ENCODE assay signal across 23 mouse cellular contexts in genomic region chr12:105863436-105863835, GRCm38 (mm10).
A peak's percentile ranks its signal among the peaks of the same experiment; 100 is the strongest.
DNase-seq lines count a peak whose midpoint lies in the region; TF ChIP-seq lines count a peak whose summit lies in the region.
"Had no signal": no experiment of that assay in that cellular context is flagged by ENCODE, and none has a peak within 500 bp of the region (broad histone marks: within the 10 kb centered on the region; RNA-seq: fewer than 3 reads in every experiment).

No protein-coding gene starts in this region.

- no peak overlapping the region for H3K9ac ChIP-seq in ES-E14 (ENCODE audit: insufficient read depth, low read depth, low read length, poor library complexity, severe bottlenecking)
- H3K9ac ChIP-seq: embryonic facial prominence, embryonic 13.5 days; embryonic facial prominence, embryonic 15.5 days; forebrain, embryonic 12.5 days had no signal

- in situ Hi-C loops in ES-E14 (cut with MboI; ENCODE audit: low sequenced_read_pairs in 2 of 2, unreplicated experiment in 2 of 2) = no loop called here

- peaks cover 3% of the 10 kb centered on the region; the same call in 1 of the 2 replicates for H3K27me3 ChIP-seq in E14TG2a.4 (ENCODE audit: insufficient read depth, low read length)
- no peaks in the 10 kb centered on the region for H3K27me3 ChIP-seq in limb, embryonic 10.5 days (ENCODE audit: low read depth, poor library complexity, severe bottlenecking)
- H3K27me3 ChIP-seq: embryonic facial prominence, embryonic 13.5 days; embryonic facial prominence, embryonic 15.5 days; forebrain, embryonic 12.5 days had no signal

- H3K4me3 ChIP-seq in layer of hippocampus, adult 2 months = no peak overlapping the region
- H3K4me3 ChIP-seq in E14TG2a.4 (replicated peaks; ENCODE audit: low read length) = peak overlapping the region; percentile 35
- H3K4me3 ChIP-seq in ES-E14 (ENCODE audit: insufficient read depth in 1 of 2, low read depth in 1 of 2, low read length in 2 of 2, poor library complexity in 1 of 2, severe bottlenecking in 1 of 2) = no peak overlapping the region
- H3K4me3 ChIP-seq in limb, embryonic 10.5 days = no peak overlapping the region
- H3K4me3 ChIP-seq: embryonic facial prominence, embryonic 13.5 days; embryonic facial prominence, embryonic 15.5 days; erythroblast, embryonic 14.5 days; forebrain, embryonic 10.5 days; forebrain, embryonic 12.5 days had no signal

- H3K9me3 ChIP-seq in E14TG2a.4 (ENCODE audit: low read length) (no peaks in the 10 kb centered on the region), ES-E14 (ENCODE audit: control insufficient read depth, insufficient read depth, low read depth, low read length) (no peaks in the 10 kb centered on the region)
- H3K9me3 ChIP-seq in limb, embryonic 10.5 days (replicated peaks) = no peaks in the 10 kb centered on the region
- H3K9me3 ChIP-seq: embryonic facial prominence, embryonic 15.5 days had no signal

- no peaks in the 10 kb centered on the region for H3K36me3 ChIP-seq in E14TG2a.4 (ENCODE audit: insufficient read depth, low read length)
- H3K36me3 ChIP-seq in ES-E14 (ENCODE audit: control insufficient read depth, insufficient read depth, low read length, poor library complexity, severe bottlenecking) = no peaks in the 10 kb centered on the region
- no peaks in the 10 kb centered on the region for H3K36me3 ChIP-seq in limb, embryonic 10.5 days
- H3K36me3 ChIP-seq: embryonic facial prominence, embryonic 13.5 days; embryonic facial prominence, embryonic 15.5 days; forebrain, embryonic 10.5 days; forebrain, embryonic 12.5 days had no signal

- no peak for DNase-seq in layer of hippocampus, adult 2 months (ENCODE audit: low spot score in 2 of 2)
- no peak for DNase-seq in layer of hippocampus, postnatal 25 days (ENCODE audit: extremely low spot score in 1 of 2, low spot score in 1 of 2)
- DNase-seq in ES-E14 (ENCODE audit: low read depth, low spot score) (no peak), adipocyte (ENCODE audit: low spot score) (no peak)
- no peak for DNase-seq in limb, embryonic 10.5 days (ENCODE audit: low spot score)
- no peak for DNase-seq in kidney, adult 9 months
- no peak for DNase-seq in adrenal gland, adult (ENCODE audit: inconsistent age in 2 of 2, low spot score in 1 of 2)
- DNase-seq: adrenal gland, adult 2 months; adrenal gland, postnatal 10 days; adrenal gland, postnatal 25 days; cerebellum, adult 11 months; cerebellum, adult 18-20 months; cerebellum, adult 8-10 months; cerebellum, adult 9-11 months; cerebellum, postnatal 14 days; cerebellum, postnatal 36 days; embryo, embryonic 11 days had no signal

- H3K4me1 ChIP-seq in E14TG2a.4 (replicated peaks; ENCODE audit: low read depth, low read length) (peaks cover 53% of the 10 kb centered on the region), ES-E14 (ENCODE audit: control insufficient read depth in 2 of 2, insufficient read depth in 2 of 2, low read length in 2 of 2, poor library complexity in 1 of 2) (peaks cover 0 to 4% of the 10 kb centered on the region in 2 experiments; a peak in 1 of 4 replicates)
- peaks cover 22% of the 10 kb centered on the region for H3K4me1 ChIP-seq in limb, embryonic 10.5 days

- 92% methylated on average over 11 of the region's 11 CpGs for WGBS in limb, embryonic 10.5 days

- TF ChIP-seq CTCF in layer of hippocampus, adult 2 months (conservative IDR thresholded peaks at IDR 0.05) = no peak
- no peak for TF ChIP-seq CTCF in E14TG2a.4 (conservative IDR thresholded peaks at IDR 0.05; ENCODE audit: low read length)

- H3K27ac ChIP-seq in layer of hippocampus, adult 2 months = peak overlapping the region; percentile 40; the same call in 1 of the 2 replicates
- H3K27ac ChIP-seq in ES-E14 (ENCODE audit: insufficient read depth, low read depth, low read length, poor library complexity, severe bottlenecking) = no peak overlapping the region
- H3K27ac ChIP-seq in limb, embryonic 10.5 days = peak overlapping the region; percentile 80
- H3K27ac ChIP-seq: embryonic facial prominence, embryonic 13.5 days; embryonic facial prominence, embryonic 15.5 days; forebrain, embryonic 10.5 days; forebrain, embryonic 12.5 days had no signal

TF ChIP-seq in ES-E14, 5 proteins besides CTCF, POLR2A, EP300 and RAD21:
- no peak for TF ChIP-seq ZC3H11A (IDR thresholded peaks at IDR 0.05; ENCODE audit: borderline replicate concordance, low read depth, low read length)
- no peak for TF ChIP-seq CHD2 (IDR thresholded peaks at IDR 0.05; ENCODE audit: low read depth, low read length)
- peak; percentile 80 for TF ChIP-seq MAFK (IDR thresholded peaks at IDR 0.05; ENCODE audit: insufficient read depth, low read depth, low read length)
